Mouse (Mus musculus) lung, embryonic 16.5 days (tissue): ENCODE data around the gene Aff4. TPM values are rescaled to one million over a fixed set of nuclear protein-coding genes. Genes with fewer than 3 reads are reported as not detected.
A peak's percentile ranks its signal among the peaks of the same experiment; 100 is the strongest.
"Not testable (repeated sequence)": the region's sequence is repeated elsewhere in the genome, so short reads cannot be mapped to it uniquely, and the experiment has no call there.

Experiments
- ATAC-seq: fragments of 200-750 bp; cut with Nextera tagmentation; 2 replicates; pipeline ENCODE4 v1.8.0; 2017; ENCODE audit warnings: low read depth, mild to moderate bottlenecking, moderate library complexity
- H3K27ac ChIP-seq: fragments of 300-500 bp; sonication (generic); 2 replicates; pipeline ENCODE4 v1.5.1; 2014; ENCODE audit warnings: mild to moderate bottlenecking, control low read depth, low read length
- H3K27me3 ChIP-seq: fragments of 300-500 bp; sonication (generic); 2 replicates; pipeline ENCODE4 v1.6.1; 2014; ENCODE audit warnings: low read depth, low read length, mixed read lengths; ENCODE audit not compliant: control insufficient read depth, insufficient read depth
- H3K36me3 ChIP-seq: fragments of 300-500 bp; sonication (generic); 2 replicates; pipeline ENCODE4 v1.6.1; 2014; ENCODE audit warnings: low read length; ENCODE audit not compliant: control insufficient read depth, insufficient read depth
- H3K4me1 ChIP-seq: fragments of 300-500 bp; sonication (generic); replicated peaks from 2 replicates; pipeline ENCODE4 v1.6.1; 2014; ENCODE audit warnings: low read length, mixed read lengths; ENCODE audit not compliant: control insufficient read depth, insufficient read depth
- H3K4me2 ChIP-seq: fragments of 300-500 bp; sonication (generic); 2 replicates; pipeline ENCODE4 v1.6.1; 2014; ENCODE audit warnings: low read depth, low read length, control low read depth
- H3K4me3 ChIP-seq: fragments of 300-500 bp; sonication (generic); 2 replicates; pipeline ENCODE4 v1.5.1; 2014; ENCODE audit warnings: mild to moderate bottlenecking, low read length, control low read depth
- H3K9ac ChIP-seq: fragments of 300-500 bp; sonication (generic); 2 replicates; pipeline ENCODE4 v1.6.1; 2014; ENCODE audit warnings: low read length, control low read depth
- H3K9me3 ChIP-seq: fragments of 300-500 bp; sonication (generic); 2 replicates; pipeline ENCODE4 v1.6.1; 2016; ENCODE audit warnings: low read length; ENCODE audit not compliant: control insufficient read depth
- WGBS: fragments of 180-500 bp; shearing (Covaris S2); extraction: QIAGEN DNeasy Blood & Tissue Kit; methylation state at CpG from one replicate; pipeline ENCODE4 v1.1.7; 2014; 5-methylcytosine and 5-hydroxymethylcytosine counted together
- polyA plus RNA-seq: library from polyadenylated mRNA; unstranded; fragments of >200 nt; fragmentation: Nextera tagmentation; extraction: Ambion mirVana; gene quantifications from 2 replicates; pipeline ENCODE4 v1.2.1, GENCODE M21; 2015

Gene Aff4
- polyA plus RNA-seq, 1 experiment from 2014 or later = 24.1 TPM

DNA sequence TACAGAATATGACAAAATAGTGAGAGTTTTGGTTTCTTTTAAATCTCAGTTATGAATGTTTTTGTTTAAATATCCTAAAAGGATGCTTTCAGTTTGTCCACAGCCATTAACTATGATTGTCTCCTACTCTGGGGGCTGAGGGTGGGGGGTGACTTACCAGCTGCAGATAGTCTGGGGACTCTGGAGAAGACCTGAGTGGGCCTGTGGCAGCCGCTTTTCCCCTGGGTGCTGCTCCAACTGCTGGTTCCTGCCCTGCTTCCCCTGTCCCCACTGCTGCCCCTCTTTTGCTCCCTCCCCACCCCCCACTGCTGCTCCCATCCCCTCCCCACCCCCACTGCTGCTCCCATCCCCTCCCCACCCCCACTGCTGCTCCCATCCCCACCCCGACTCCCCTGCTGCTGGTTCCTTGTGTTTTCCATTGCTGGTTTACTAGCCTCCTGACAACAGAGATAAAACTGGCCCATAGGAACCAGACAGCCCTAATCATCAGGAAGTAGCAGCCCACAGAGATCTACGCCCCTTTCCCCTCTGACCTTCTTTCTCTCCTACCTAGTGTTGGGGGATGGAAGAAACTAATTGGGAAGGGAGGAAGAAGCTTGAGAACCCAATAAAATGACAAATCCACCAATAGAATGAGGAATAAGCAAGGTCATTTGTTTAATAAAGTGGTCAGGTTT lies 15.0 kb upstream of the Aff4 start:
- ATAC-seq = no peak
- Histone ChIP-seq H3K27ac (no peak overlapping the region), H3K36me3 (peaks cover 8% of the 10 kb centered on the region), H3K4me2 (no peak overlapping the region), H3K27me3 (no peaks in the 10 kb centered on the region), H3K4me1 (no peaks in the 10 kb centered on the region), H3K4me3 (no peak overlapping the region), H3K9me3 (no peaks in the 10 kb centered on the region), H3K9ac (no peak overlapping the region)
- WGBS = 41% methylated on average over 3 of the region's 3 CpGs

DNA sequence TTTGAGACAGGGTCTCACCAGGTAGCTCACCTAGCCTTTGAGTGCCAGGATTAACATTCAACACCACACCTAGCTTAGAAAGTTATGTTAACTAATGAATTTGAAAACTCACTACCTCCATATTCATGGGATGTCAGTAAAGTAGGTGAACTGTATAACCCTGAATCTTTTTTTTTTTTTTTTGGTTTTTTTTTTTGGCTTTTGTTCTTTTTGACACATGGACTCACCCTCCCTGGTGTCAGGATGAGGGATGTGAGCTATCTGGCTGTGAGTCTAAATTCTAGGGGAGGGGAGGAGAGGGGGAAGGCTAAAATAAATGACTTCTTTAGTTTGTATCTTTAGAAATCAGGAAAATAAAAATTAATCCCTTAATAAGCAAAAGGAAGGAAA lies 14.5 kb upstream of the Aff4 start:
- Histone ChIP-seq H3K4me3 (no peak overlapping the region), H3K4me1 (no peaks in the 10 kb centered on the region), H3K27me3 (no peaks in the 10 kb centered on the region), H3K4me2 (no peak overlapping the region), H3K36me3 (peaks cover 4% of the 10 kb centered on the region), H3K27ac (no peak overlapping the region), H3K9me3 (no peaks in the 10 kb centered on the region), H3K9ac (no peak overlapping the region)
- no peak for ATAC-seq

DNA sequence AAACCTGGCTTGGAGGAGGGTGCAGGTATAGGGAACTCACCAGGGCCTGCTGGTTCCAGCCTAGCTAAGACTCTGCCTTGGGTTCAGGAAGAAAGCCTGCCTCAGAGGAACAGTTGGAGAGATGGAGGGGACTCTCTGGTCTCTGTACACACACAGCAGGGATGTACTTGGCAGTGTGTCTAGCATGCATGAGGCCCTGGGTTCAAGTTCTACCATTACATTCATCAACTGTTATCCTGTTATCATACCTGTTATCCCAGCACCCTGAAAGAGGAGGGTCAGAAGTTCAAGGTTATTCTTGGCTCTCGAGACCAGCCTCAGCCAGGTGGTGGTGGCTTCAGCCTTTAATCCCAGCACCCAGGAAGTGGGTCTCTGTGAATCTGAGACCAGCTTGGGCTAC lies 13.7 kb upstream of the Aff4 start:
- no peaks in the 10 kb centered on the region; the same call in 1 of the 2 replicates for H3K36me3 ChIP-seq
- ATAC-seq = no peak

DNA sequence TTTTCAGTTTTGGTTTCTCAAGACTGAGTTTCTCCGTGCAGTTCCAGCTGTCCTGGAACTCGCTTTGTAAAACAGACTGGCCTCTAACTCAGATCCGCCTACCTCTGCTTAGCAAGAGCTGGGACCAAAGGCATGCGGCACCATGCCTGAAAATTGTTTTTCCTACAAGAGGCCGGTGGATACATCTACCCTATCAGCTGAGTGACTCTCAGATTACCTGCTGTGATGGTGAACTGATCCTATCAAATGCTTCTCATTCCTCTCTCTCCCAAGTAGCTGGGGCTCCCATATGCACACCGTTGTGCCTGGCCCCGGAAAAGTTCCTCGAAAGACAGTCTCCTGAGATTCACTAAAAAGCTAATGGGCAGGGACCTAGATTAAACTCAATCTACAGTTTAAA lies 12.9 kb upstream of the Aff4 start:
- H3K4me2 ChIP-seq = no peak overlapping the region
- no peak for ATAC-seq
- H3K4me3 ChIP-seq = no peak overlapping the region
- no peak overlapping the region for H3K9ac ChIP-seq
- no peaks in the 10 kb centered on the region for H3K4me1 ChIP-seq
- H3K27me3 ChIP-seq = no peaks in the 10 kb centered on the region
- H3K27ac ChIP-seq = no peak overlapping the region
- H3K9me3 ChIP-seq = no peaks in the 10 kb centered on the region
- no peaks in the 10 kb centered on the region; the same call in 1 of the 2 replicates for H3K36me3 ChIP-seq
- WGBS = 57% methylated on average over 8 of the region's 8 CpGs

More for the DNA sequence above, 13.7 kb upstream of the Aff4 start:
- no peak overlapping the region for H3K27ac ChIP-seq
- H3K9ac ChIP-seq = no peak overlapping the region
- no peaks in the 10 kb centered on the region for H3K9me3 ChIP-seq
- no peaks in the 10 kb centered on the region for H3K4me1 ChIP-seq
- WGBS = 70% methylated on average over 1 of the region's 1 CpGs
- no peaks in the 10 kb centered on the region for H3K27me3 ChIP-seq
- no peak overlapping the region for H3K4me2 ChIP-seq
- no peak overlapping the region for H3K4me3 ChIP-seq

DNA sequence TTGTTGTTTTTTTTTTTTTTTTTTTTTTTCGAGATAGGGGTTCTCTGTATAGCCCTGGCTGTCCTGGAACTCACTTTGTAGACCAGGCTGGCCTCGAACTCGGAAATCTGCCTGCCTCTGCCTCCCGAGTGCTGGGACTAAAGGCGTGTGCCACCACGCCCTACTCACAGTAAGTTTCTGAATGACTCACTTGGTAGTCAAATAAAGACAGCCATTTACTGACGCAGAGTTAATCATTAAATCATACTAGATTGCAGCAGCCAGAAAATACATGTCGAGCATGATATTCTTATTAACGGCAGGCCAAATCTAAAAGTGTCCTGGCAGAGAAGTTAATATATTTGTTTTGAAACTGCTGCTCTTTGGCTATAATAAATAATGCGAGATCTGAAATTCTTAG lies 9.6 kb upstream of the Aff4 start:
- H3K27me3 ChIP-seq, H3K4me3 ChIP-seq, H3K36me3 ChIP-seq, H3K27ac ChIP-seq, H3K9me3 ChIP-seq, H3K9ac ChIP-seq, H3K4me2 ChIP-seq, H3K4me1 ChIP-seq, ATAC-seq: not testable (repeated sequence)
- 67% methylated on average over 9 of the region's 10 CpGs for whole genome bisulfite sequencing

DNA sequence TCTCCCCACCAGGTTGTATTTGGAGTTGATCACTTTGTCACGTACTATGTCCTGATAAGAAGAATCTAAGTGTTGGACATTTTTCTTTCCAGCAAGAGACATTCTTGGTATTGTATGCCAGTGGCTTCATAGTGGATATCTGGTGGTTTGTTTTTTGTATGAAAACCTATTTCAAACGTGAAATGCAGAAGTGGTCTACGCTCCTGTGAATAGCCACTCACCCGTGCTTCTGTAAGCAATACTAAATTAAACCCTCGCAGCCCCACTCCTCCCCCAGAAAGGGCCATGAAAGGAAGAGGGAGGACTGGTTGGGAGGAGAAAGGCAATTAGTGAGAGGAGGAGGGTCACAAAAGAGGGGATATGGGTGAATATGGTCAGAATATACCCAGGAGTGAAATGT lies 7.9 kb upstream of the Aff4 start:
- H3K27me3 ChIP-seq = no peaks in the 10 kb centered on the region
- ATAC-seq = no peak
- 62% methylated on average over 5 of the region's 5 CpGs for WGBS

DNA sequence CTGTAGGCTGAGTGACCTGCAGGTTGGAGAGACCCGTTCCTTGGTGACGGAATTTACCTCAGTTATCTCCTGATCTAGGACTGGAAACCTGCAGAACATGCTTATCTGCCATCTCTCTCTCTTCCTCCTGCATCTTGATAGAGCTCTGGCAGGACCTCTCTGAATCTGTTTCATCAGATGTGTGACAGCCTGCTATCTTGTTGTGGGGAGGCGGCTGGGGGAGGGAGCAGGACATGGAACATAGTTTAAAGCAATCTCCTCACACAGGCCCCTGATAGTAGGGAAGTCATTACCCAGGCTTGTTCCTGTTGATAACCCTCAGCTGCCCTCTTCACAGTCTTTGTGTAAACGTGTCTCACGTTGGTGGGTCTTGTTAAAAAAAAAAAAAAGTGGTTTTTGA lies 5.3 kb upstream of the Aff4 start:
- Histone ChIP-seq H3K9me3 (no peaks in the 10 kb centered on the region), H3K27me3 (no peaks in the 10 kb centered on the region), H3K36me3 (no peaks in the 10 kb centered on the region), H3K9ac (no peak overlapping the region), H3K4me2 (no peak overlapping the region), H3K4me1 (no peaks in the 10 kb centered on the region), H3K27ac (no peak overlapping the region), H3K4me3 (no peak overlapping the region)
- WGBS = 10% methylated on average over 5 of the region's 5 CpGs
- ATAC-seq = no peak

More for the DNA sequence above, 7.9 kb upstream of the Aff4 start:
- Histone ChIP-seq H3K4me2 (no peak overlapping the region), H3K9me3 (no peaks in the 10 kb centered on the region), H3K36me3 (no peaks in the 10 kb centered on the region), H3K27ac (no peak overlapping the region), H3K4me1 (no peaks in the 10 kb centered on the region), H3K4me3 (no peak overlapping the region), H3K9ac (no peak overlapping the region)

DNA sequence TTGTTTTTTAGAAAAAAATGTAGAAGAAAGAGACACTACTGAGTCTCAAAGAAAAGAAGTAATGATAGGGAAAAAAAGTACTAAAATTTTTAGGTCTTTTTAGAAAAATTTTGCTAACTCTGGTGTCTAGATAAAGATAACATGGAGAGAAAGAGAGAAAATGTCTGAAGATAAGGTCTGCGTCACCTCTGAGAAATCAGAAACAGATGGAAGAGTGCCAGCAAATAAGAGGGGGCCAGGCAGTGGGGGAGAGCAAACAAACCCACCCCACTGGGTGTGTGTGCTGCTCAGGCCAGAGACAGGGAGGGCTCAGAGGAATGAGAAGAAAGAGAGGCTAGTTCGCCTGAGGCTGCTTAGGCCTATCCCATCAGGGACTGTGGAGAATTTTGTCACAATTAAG lies 4.9 kb upstream of the Aff4 start:
- WGBS = 5% methylated on average over 2 of the region's 2 CpGs
- Histone ChIP-seq H3K9ac (no peak overlapping the region), H3K4me3 (no peak overlapping the region), H3K4me1 (no peaks in the 10 kb centered on the region), H3K4me2 (no peak overlapping the region), H3K9me3 (no peaks in the 10 kb centered on the region), H3K36me3 (no peaks in the 10 kb centered on the region), H3K27ac (no peak overlapping the region), H3K27me3 (no peaks in the 10 kb centered on the region)
- no peak for ATAC-seq

DNA sequence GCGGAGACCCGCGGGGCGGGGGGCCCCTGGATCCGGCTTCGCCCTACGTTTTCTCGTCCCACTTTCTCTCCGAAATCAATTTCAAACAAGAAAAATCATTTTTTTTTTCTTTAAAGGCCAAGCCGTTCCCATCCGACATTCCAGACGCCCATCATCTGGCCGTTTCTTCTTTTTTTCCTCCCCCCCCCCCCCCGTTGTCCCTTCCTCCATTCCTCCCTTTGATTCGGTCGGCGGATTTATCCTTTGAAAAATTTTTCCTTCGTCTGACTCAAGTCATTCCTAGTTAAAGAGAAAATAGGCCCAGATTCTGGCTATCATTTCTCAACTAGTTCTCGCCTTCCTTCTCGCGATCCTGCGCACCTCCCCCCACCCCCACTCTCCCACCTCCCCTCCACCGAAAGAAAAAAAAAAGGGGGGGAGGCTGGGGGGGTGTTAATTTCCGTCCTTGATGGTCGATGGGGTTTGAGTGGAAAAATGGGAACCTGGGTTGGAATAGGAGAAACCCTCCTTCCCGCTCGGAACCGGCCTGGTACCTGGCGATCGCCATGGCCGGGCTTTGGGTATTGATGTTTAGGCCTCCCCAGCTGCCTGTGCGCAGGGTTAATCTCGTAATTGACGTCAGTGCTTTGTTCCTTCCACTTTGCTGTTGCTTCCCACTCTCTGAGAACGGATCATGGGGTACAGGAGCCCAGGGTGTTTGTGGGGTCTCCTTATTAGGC lies 750 bp downstream of the Aff4 start:
- Histone ChIP-seq H3K4me1 (peaks cover 5% of the 10 kb centered on the region), H3K9me3 (no peaks in the 10 kb centered on the region), H3K27me3 (no peaks in the 10 kb centered on the region), H3K27ac (peak overlapping the region; percentile 97), H3K9ac (peak overlapping the region; percentile 97), H3K4me3 (peak overlapping the region; percentile 96), H3K36me3 (no peaks in the 10 kb centered on the region), H3K4me2 (peak overlapping the region; percentile 60)
- ATAC-seq = peak; percentile 13; the same call in 1 of the 2 replicates
- under 1% methylated on average over 35 of the region's 35 CpGs for WGBS
